Mouse (Mus musculus) hindbrain, embryonic 14.5 days (tissue): ENCODE measurements at regions not wholly inside any gene's neighbourhood (a gene's known extent, or its start where the extent isn't known, plus 50 kb on each side); places are given as distances from the start of the nearest gene placed in this dataset.

Experiments
- ATAC-seq: fragments of 200-750 bp; cut with Nextera tagmentation; 2 replicates; pipeline ENCODE4 v1.8.0; 2017; ENCODE audit warnings: moderate number of reproducible peaks, mild to moderate bottlenecking, moderate TSS enrichment, moderate library complexity; ENCODE audit not compliant: low FRiP score
- DNase-seq: peaks from one replicate; pipeline ENCODE4 v3.0.0-alpha.2; 2015; ENCODE audit warnings: low spot score
- H3K27ac ChIP-seq: fragments of 300-500 bp; sonication (generic); 2 replicates; pipeline ENCODE4 v1.5.1; 2014; ENCODE audit warnings: mild to moderate bottlenecking, moderate library complexity
- H3K27me3 ChIP-seq: fragments of 300-500 bp; sonication (generic); 2 replicates; pipeline ENCODE4 v1.6.1; 2014; ENCODE audit warnings: mild to moderate bottlenecking, low read length, mixed read lengths; ENCODE audit not compliant: control insufficient read depth, insufficient read depth
- H3K36me3 ChIP-seq: fragments of 300-500 bp; sonication (generic); replicated peaks from 2 replicates; pipeline ENCODE4 v1.6.1; 2014; ENCODE audit not compliant: control insufficient read depth, insufficient read depth
- H3K4me1 ChIP-seq: fragments of 300-500 bp; sonication (generic); replicated peaks from 2 replicates; pipeline ENCODE4 v1.6.1; 2014; ENCODE audit warnings: antibody characterized with exemption, low read length, mixed read lengths; ENCODE audit not compliant: control insufficient read depth, insufficient read depth
- H3K4me2 ChIP-seq: fragments of 300-500 bp; sonication (generic); replicated peaks from 2 replicates; pipeline ENCODE4 v1.6.1; 2014; ENCODE audit warnings: mild to moderate bottlenecking, moderate library complexity
- H3K4me3 ChIP-seq: fragments of 300-500 bp; sonication (generic); replicated peaks from 2 replicates; pipeline ENCODE4 v1.5.1; 2014; ENCODE audit warnings: mild to moderate bottlenecking, low read length
- H3K9ac ChIP-seq: fragments of 300-500 bp; sonication (generic); 2 replicates; pipeline ENCODE4 v1.6.1; 2014
- H3K9me3 ChIP-seq: fragments of 300-500 bp; sonication (generic); 2 replicates; pipeline ENCODE4 v1.6.1; 2016; ENCODE audit warnings: low read length; ENCODE audit not compliant: control insufficient read depth
- WGBS: fragments of 180-500 bp; shearing (Covaris S2); extraction: QIAGEN DNeasy Blood & Tissue Kit; methylation state at CpG from one replicate; pipeline ENCODE4 v1.1.7; 2014; 5-methylcytosine and 5-hydroxymethylcytosine counted together

DNA sequence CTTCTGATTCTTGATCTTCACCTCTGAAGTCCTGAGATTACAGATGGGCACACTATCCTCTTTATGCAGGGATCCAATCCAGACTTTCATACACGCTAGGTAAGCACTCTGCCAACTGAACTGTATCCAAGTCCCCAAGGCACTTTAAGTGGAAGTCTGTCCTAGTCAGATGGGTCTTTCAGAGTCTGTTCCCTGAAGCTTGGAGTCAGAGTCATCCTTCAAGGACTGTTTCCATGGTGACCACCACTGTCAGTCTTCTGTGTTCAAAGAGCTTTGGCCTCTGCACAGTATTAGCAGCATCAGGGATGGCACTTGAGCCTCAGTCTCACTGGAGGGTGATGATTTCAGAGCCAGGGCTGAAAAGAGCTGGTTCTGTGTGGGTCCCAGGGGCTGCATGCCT lies 212.7 kb upstream of the Shh start:
- Histone ChIP-seq H3K9me3 (no peaks in the 10 kb centered on the region), H3K4me3 (no peak overlapping the region), H3K4me2 (no peak overlapping the region), H3K36me3 (no peaks in the 10 kb centered on the region), H3K27ac (no peak overlapping the region), H3K4me1 (peaks cover 11% of the 10 kb centered on the region; the same call in 1 of the 2 replicates), H3K9ac (no peak overlapping the region), H3K27me3 (no peaks in the 10 kb centered on the region)
- 28% methylated on average over 1 of the region's 1 CpGs for WGBS
- ATAC-seq, result peak; percentile 81
- peak; percentile 46 for DNase-seq

DNA sequence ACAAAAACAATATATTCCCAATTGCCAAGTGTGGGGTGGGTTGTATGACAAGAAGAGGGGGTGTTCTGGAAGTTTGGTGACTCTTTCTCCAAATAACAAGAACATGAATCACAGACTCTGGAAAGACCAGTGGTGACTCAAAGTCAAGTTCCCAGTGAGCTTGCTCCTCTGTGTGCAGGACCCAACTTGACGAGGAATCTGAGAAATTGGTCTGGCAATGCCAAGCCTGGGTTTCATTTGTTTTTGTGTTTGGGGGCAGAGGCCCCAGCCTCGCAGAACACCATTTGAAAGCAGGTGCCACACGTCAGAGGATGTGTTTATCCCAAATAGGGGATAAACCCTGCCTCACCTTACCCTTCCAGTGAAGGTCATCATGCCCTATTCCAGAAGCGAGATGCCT lies 163.1 kb upstream of the Shh start:
- Histone ChIP-seq H3K4me3 (no peak overlapping the region), H3K9ac (no peak overlapping the region), H3K27me3 (no peaks in the 10 kb centered on the region), H3K4me2 (no peak overlapping the region), H3K27ac (no peak overlapping the region), H3K9me3 (no peaks in the 10 kb centered on the region), H3K36me3 (no peaks in the 10 kb centered on the region), H3K4me1 (no peaks in the 10 kb centered on the region)
- WGBS, result 85% methylated on average over 4 of the region's 4 CpGs
- DNase-seq (no peak), ATAC-seq (no peak)

DNA sequence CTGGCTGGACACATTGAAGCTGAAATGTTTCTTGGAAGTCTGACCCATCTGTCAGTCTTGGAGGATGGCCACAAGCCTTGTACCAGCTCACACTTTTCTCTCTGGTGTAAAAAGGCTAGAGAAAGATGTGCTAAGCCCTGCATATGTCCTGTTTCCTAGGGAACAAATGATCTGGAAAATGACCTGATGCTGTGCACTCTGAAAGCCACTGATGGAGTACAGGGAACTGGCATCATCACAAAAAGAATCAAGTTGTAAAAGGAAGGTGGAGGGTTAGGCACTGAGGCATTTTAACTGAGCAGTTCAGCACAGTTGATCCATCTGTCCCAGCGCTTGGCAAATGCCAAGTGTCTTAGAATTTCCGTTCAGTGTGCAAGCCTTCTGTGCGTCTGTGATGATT lies 144.8 kb upstream of the Shh start:
- no peak overlapping the region for H3K4me3 ChIP-seq
- no peaks in the 10 kb centered on the region for H3K36me3 ChIP-seq
- H3K9ac ChIP-seq, result no peak overlapping the region
- no peak overlapping the region for H3K4me2 ChIP-seq
- DNase-seq, result peak; percentile 27
- H3K27me3 ChIP-seq, result no peaks in the 10 kb centered on the region
- no peak for ATAC-seq
- no peaks in the 10 kb centered on the region for H3K4me1 ChIP-seq
- whole genome bisulfite sequencing, result 80% methylated on average over 3 of the region's 3 CpGs
- no peaks in the 10 kb centered on the region for H3K9me3 ChIP-seq
- no peak overlapping the region for H3K27ac ChIP-seq

DNA sequence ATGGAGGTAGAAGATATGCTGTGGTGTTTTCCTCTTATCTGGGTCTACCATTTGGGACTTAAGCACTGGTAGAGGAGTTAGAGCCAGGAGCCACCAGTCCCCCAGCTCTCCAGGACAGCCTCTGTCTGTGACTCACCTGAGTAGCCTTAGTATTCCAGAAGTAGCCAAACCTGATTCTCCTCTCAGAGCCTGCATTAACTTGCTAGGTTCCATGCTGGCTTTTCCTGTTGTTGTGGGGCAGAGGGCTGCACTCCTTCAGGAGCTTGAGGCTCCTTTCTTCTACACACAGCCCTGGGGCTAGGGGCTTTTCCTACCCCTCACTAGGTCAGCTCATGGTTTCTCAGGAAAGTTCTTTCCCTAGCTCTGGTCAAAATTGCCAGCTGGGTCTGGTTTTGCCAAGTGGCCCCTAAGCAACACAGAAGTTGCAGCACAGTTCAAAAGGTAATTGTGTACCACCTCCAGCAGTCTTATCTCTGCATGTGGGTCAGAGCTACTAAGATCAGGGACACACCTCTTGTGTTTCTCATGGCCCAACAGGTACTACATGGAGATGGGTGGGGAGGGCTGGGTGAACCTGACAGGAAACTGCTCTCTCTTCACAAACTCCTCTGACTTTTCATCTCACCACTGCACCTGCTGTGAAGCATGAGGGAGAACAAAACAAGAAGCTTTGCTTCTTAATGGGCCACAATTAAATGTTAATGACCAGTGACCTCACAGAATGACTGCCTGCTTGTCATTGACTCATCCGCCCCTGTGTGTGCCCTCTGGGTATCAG lies 129.7 kb upstream of the Shh start:
- DNase-seq, result no peak
- no peaks in the 10 kb centered on the region for H3K9me3 ChIP-seq
- WGBS, result 38% methylated on average over 1 of the region's 1 CpGs
- no peak overlapping the region for H3K4me2 ChIP-seq
- no peaks in the 10 kb centered on the region for H3K27me3 ChIP-seq
- no peaks in the 10 kb centered on the region for H3K4me1 ChIP-seq
- no peak for ATAC-seq
- H3K27ac ChIP-seq, result no peak overlapping the region
- no peaks in the 10 kb centered on the region for H3K36me3 ChIP-seq
- H3K9ac ChIP-seq, result no peak overlapping the region
- no peak overlapping the region for H3K4me3 ChIP-seq

DNA sequence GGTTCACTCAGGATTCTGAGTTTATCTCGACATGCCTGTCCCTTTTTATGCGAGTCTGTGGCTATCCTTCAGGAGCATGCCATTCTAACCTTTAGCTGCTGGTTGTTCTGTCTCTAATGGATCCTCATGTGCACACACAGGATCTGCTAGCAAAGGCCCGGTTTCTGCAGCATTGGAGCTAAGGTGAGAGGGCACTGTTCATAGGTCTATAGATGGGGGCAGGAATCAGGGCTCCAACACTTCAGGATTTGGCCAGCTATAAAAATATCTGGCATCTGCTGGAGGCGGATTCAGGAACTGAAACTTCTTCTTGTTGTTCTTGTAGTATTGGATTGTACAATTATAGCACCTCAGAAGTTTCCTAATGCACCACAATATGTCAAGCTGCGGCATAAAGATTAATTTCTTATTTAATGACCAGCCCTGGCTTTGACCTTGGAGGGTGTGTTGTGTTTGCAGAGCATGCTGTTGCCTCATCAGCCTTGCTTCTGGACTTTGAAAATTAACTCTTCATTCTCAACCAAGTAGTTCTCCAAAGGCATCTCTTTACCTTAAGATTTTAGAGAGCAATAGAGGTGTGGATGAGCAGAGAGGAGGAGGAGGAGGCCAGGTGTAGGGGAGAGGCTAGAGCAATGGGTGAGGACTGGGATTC lies 104.4 kb upstream of the Shh start:
- H3K36me3 ChIP-seq, result no peaks in the 10 kb centered on the region
- no peak overlapping the region for H3K27ac ChIP-seq
- no peak overlapping the region for H3K9ac ChIP-seq
- no peaks in the 10 kb centered on the region for H3K27me3 ChIP-seq
- no peaks in the 10 kb centered on the region for H3K9me3 ChIP-seq
- 87% methylated on average over 5 of the region's 5 CpGs for WGBS
- no peak overlapping the region for H3K4me2 ChIP-seq
- H3K4me1 ChIP-seq, result 0 out of 2 replicates have a peak, but pooled peaks cover 6% of the 10 kb centered on the region
- no peak for ATAC-seq
- H3K4me3 ChIP-seq, result no peak overlapping the region
- DNase-seq, result no peak

DNA sequence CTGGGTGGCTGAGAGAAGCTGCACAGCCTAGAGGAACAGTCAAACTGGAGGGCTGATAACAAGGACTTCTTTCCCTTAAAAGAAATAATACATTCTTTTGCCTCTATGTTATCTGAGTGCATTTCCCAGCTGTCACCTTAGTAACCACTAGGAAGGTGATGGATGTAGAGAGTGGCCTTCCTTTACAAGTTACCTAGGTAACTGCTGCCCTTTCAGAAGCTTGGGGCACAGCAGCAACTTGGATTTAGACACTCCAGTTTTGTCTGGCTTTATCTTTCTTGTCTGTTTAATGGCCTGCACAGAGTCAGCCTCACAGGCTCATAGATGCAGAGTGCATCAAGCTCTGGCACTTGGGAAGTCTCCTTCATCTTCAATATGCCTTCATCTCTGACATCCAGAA lies 101.4 kb upstream of the Shh start:
- no peak overlapping the region for H3K4me3 ChIP-seq
- no peak overlapping the region for H3K27ac ChIP-seq
- H3K27me3 ChIP-seq, result no peaks in the 10 kb centered on the region
- ATAC-seq, result peak; percentile 27; the same call in 1 of the 2 replicates
- DNase-seq, result no peak
- no peaks in the 10 kb centered on the region for H3K9me3 ChIP-seq
- H3K4me2 ChIP-seq, result no peak overlapping the region
- no peaks in the 10 kb centered on the region for H3K36me3 ChIP-seq
- 0 out of 2 replicates have a peak, but pooled peaks cover 6% of the 10 kb centered on the region for H3K4me1 ChIP-seq
- H3K9ac ChIP-seq, result no peak overlapping the region

DNA sequence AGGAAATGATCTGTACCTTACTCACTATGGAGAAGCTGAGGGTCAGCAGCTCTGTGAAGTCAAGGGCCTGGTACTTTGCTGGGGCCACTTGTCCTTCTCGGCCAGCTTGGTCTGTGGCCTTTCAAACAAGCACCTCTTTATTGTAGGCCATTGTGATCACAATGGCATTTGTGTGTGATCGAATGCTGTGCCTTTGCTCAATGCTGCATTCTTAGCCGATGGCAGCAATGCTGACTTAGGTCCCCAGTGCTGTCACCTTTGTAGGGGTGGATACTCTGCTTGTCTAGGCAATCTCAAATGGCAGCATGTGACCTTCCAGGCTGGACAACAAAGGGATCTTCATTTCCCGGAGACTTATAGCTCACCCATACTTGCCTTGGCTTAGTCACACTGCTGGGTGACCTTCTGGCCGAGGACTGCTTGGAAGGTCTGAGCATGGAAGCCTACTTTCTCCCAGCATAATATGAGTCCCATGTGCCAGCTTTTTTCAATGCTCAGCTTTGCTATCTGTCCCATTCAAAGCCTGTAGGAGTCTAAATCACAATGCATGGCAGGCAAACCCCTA lies 100.4 kb upstream of the Shh start:
- WGBS, result 56% methylated on average over 5 of the region's 5 CpGs

DNA sequence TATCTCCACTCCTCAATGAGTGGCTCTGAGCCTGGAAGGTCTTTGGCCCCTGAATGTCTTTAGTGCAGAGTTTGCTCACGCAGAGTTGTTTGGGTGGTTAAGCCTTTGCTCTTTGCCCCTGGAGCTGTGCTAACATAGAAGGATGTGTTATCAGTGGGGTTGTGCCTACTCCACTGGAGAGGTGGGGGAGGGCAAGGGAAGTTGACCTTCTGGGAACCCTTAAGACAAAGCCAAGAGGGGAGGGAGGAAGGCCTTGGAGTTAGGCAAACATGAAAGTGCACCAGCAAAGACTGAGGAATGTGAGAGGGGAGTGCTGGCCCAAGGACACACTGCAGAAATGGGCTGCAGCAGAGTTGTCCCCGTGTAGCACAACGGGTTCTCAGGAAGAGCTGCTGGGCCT lies 96.3 kb upstream of the Shh start:
- Histone ChIP-seq H3K27ac (no peak overlapping the region), H3K9ac (no peak overlapping the region), H3K27me3 (no peaks in the 10 kb centered on the region), H3K4me2 (no peak overlapping the region), H3K4me3 (no peak overlapping the region), H3K4me1 (0 out of 2 replicates have a peak, but pooled peaks cover 5% of the 10 kb centered on the region), H3K36me3 (no peaks in the 10 kb centered on the region), H3K9me3 (no peaks in the 10 kb centered on the region)
- ATAC-seq (no peak), DNase-seq (no peak)
- WGBS, result 18% methylated on average over 3 of the region's 3 CpGs

More for the DNA sequence above, 100.4 kb upstream of the Shh start:
- Histone ChIP-seq H3K4me3 (no peak overlapping the region), H3K9me3 (no peaks in the 10 kb centered on the region), H3K4me1 (0 out of 2 replicates have a peak, but pooled peaks cover 6% of the 10 kb centered on the region), H3K27me3 (no peaks in the 10 kb centered on the region), H3K36me3 (no peaks in the 10 kb centered on the region), H3K9ac (no peak overlapping the region), H3K4me2 (no peak overlapping the region), H3K27ac (no peak overlapping the region)
- ATAC-seq (no peak), DNase-seq (no peak)

DNA sequence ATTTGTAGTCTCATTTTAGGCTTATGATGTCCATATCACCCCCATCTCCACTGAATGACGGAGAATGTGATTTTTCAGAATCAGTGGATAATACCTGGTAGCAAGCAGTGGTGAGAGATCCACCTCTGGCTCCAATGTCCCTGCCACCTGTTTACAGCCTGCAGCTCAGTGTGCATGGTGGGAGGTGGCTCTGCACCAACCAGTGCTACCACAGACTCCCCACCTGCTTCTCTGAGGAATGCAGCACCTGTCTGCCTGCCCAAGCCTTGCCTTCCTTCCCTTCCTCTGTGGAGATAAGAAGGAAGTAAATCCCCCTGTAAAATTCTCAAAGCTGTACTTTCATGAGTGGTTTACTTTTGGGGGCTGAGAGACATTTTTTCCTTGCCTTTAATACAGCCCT lies 95.9 kb upstream of the Shh start:
- no peak for ATAC-seq
- Histone ChIP-seq H3K27me3 (no peaks in the 10 kb centered on the region), H3K36me3 (no peaks in the 10 kb centered on the region), H3K4me3 (no peak overlapping the region), H3K4me1 (no peaks in the 10 kb centered on the region), H3K9ac (no peak overlapping the region), H3K27ac (no peak overlapping the region), H3K9me3 (no peaks in the 10 kb centered on the region), H3K4me2 (no peak overlapping the region)
- WGBS, result 90% methylated on average over 1 of the region's 1 CpGs
- no peak for DNase-seq
